Mouse (Mus musculus): ENCODE data around the gene Fosl1.

The Fosl1 gene

DNA sequence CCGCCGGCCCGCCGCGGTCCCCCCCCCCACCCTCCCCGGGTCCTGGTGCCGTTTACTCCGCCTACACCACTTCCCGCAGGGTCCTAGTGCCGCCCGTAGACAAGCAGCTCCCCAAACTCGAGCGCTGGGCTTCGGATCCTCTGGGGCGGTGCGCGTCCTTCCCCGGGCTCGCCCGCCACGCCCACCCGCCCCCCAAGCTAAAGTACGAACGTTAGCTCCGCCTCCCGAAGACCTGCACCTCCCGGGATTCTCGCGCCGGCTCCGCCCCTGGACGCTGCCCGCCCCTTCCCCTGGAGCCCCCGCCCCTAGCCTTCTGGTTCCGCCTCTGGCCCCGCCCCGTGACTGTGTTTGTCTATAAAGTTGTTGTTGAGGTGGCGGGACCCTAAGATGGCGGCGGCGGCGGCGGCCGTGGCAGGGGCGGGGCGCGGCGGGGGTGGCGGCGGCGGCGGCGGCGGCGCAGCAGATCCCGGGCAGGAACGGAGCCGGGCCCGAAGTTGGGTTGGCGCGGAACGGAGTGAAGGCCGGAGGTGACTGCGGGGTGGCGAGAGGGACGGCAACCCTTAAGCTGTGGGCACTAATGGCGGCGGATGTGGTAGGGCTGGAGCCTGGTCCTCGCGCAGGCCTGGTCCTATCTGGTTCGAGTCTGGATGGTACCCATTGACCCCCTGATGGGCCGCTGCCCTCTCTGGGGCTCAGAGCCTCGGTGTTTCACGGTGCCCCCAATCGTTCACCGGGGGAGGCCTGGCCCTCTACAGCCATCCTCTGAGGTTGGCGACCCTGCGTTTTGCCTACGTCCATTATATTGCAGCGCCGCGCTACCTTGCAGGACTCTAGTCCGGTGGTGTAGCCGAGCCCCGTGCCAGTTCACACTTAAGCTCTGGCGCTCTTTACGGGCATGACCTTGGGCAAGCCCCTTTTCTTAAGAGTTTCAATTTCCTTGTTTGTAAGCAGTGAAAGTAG lies 22.3 kb upstream of the Fosl1 start, which contains the start of the genes Drap1 and AI837181:
TSS of gene Drap1 (minus strand) at position 198 of the 960 bp plus-strand sequence.
TSS of gene AI837181 (plus strand) at position 363 of the 960 bp plus-strand sequence.
- DNase-seq, result peak; percentile 95

DNA sequence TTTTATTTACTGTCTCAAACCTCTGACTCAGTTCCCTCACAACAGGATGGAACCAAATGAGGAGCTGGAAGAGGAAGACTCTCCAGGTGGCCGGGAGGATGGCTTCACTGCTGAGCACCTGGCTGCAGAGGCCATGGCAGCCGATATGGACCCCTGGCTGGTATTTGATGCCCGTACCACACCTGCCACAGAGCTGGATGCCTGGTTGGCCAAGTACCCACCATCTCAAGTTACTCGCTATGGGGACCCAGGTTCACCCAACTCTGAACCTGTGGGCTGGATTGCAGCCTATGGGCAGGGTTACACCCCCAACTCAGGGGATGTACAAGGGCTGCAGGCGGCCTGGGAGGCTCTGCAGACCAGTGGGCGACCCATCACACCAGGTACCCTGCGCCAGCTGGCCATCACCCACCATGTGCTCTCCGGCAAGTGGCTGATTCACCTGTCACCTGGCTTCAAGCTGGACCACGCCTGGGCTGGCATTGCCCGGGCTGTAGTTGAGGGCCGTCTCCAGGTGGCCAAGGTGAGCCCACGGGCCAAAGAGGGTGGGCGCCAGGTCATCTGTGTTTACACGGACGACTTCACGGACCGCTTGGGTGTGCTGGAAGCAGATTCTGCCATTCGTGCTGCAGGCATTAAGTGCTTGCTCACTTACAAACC lies 21.3 kb upstream of the Fosl1 start:
- peak; percentile 35 for DNase-seq

DNA sequence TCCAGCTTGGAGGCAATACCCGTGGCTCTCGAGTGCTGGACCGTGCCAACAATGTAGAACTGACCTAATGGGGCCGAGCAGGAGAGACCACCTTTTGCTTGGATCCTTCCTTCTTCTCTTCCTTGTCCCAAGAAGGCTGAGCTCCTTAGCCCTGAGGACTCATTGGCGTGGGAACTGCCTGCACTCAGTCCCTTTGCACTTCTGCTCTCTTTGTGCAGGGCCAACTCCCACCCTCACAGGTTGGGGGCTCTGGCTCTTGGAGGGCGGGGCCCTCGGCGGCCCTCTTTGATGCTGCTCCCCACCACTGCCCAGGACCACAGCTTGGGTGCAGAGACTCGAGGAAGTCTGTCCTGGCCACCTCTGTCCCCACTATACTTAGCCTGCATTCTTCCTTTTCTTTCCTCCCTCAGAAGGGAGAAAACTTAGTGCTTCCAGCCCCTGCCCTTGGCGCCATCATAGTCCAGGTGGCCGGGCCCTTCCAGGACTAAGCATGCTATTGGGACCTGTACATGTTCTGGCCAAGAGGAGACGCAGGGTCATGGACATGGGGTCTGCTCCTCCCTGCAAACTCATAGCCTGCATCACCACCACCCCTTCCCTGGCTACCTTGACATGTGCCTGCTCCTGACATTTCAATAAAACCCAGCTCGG lies 20.6 kb upstream of the Fosl1 start:
- DNase-seq, result no peak

DNA sequence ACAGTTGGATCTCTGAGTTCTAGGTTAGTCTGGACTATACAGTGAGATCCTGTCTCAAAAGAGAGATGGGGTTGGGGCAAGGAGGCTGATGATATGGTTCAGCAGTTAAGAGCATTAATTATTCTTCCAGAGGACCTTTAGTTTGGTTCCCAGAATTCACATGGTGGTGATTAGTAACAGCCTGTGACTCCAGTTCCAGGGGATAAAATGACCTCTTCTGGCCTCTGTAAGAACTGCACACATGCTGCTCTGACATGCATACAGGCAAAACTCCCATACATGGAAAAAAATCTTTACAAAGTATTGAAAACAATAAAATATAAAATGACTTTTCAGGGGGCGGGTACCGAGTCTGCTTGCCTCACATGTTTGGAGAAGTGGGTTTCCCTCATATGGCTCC lies 19.3 kb upstream of the Fosl1 start:
- DNase-seq, result no peak

DNA sequence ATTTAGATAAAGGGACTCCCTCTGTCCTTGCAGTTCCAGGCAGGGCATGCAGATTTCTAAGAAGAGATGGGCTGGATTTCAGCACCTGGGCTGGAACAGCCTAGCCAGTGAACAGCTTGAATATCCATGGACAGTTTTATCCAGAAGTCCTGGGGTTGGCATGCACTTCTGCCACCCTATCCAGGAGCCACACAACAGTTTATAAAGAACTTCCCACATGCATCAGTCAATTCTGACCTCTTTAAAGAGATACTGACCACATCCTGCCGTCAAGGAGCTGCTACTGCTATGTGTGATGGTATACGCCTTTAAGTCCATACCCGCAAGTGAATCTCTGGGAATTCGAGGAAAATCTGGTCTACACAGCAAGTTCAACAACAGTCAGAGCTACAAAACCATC lies 18.1 kb upstream of the Fosl1 start:
- no peak for DNase-seq

GRCm38 (mm10) chr19:5429806-5430205 lies 17.5 kb upstream of the Fosl1 start:
- no peak for DNase-seq

DNA sequence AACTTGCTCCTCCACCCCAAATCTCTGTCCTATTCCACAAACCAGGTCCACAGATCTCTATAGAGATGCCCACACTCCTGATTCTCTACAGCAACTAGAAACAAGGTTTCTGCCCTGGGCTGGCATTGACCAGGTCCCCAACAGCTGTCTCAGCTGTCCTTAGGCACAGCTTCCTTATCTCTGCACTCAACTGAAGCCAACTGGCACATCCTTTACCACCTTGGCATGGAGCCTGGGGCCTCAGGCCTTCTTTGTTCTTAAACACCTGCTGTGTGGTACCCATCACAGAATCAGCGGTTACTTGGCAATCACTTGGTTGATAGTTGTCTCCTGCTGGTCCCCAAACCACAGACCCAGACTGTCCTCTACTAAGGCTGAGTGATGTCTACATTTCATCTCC lies 16.9 kb upstream of the Fosl1 start:
- DNase-seq, result no peak

DNA sequence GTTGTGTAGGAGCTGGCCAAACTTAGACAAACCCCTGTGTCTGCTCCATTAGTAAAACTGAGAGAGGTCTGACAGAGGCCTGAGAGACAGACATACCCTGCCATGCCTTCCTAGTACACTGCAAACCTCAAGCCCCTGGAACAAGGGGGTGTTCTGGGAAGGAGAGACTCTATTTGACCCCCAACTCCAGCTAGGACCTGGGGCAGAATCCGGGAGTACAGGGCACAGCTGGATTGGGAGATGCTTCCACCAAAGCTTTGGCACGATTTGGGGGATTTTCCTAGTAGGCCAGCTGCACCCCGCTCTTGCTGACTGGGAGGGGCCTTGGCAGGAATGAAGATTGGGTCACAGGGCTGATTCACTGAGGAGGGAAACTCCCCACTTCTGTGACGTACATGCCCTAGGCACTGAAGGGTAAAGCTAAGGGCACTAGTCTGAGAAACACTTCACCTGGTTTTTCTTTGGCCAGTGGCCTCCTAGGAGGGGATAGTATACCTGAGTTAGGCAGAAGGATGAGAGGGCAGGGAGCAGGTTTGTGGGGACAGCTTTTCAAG lies 15.4 kb upstream of the Fosl1 start:
- no peak for DNase-seq

GRCm38 (mm10) chr19:5432992-5433852 lies 14.1 kb upstream of the Fosl1 start:
- no peak for DNase-seq

DNA sequence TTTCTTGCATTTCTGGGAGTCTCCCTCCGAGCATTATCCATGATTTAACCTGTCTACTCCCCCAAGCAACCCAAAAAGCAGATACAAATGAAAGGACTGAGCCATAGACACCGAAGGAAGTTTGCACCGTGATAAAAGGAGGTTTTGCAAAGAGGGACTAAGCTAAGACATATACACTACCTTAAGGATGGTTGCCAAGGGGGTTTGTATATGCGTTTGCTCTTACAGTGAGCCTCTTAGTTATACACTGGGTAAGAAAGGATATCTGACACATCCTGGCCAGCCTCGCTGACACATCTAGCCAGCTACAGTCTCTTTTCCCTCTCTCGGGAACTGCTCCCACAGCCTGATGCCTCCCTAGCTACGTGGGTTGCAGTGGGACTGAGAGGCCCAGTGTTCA lies 13.4 kb upstream of the Fosl1 start:
- no peak for DNase-seq

- DNase-seq, result no peak
These were observed 2.9 kb upstream of the Fosl1 start for GRCm38 (mm10) chr19:5444371-5444908.

DNA sequence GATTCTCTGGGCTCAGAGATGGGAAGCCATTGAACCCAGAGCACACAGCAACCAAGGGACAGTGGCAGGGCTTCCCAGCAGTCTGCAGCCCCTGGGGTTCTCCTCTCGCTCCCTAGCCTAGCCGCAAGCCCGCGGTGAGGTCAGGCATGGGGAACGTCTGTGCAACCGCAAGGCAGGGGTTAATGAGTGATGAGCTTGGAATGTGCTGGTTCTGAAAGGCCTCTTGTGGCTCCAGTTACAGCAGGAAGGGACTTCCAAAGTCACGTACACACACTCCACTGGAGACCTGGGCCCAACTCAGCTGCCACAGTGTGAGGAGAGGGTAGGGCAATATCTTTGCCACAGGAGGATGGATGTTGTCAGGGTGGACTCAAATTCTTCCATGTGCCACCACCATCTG lies 2.4 kb upstream of the Fosl1 start:
- DNase-seq, result no peak

DNA sequence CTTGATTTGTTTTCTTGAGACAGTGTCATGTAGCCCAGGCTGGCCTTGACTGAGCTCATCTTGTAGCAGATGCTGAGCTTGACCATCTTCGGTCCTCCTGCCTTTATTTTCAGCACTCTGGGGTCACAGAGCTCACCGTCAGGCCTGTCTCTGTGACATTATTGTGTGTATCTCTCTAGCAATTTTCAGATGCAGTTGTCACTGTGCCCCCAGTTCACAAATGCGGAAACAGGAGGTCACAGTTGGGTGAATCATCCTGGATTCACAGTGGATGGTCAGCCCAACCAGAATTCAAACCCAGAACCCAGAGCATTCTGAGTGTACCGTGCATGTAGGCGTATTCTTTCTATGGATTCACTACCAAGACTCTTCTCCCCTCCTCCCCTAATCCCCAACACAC lies 1.6 kb upstream of the Fosl1 start:
- no peak for DNase-seq

DNA sequence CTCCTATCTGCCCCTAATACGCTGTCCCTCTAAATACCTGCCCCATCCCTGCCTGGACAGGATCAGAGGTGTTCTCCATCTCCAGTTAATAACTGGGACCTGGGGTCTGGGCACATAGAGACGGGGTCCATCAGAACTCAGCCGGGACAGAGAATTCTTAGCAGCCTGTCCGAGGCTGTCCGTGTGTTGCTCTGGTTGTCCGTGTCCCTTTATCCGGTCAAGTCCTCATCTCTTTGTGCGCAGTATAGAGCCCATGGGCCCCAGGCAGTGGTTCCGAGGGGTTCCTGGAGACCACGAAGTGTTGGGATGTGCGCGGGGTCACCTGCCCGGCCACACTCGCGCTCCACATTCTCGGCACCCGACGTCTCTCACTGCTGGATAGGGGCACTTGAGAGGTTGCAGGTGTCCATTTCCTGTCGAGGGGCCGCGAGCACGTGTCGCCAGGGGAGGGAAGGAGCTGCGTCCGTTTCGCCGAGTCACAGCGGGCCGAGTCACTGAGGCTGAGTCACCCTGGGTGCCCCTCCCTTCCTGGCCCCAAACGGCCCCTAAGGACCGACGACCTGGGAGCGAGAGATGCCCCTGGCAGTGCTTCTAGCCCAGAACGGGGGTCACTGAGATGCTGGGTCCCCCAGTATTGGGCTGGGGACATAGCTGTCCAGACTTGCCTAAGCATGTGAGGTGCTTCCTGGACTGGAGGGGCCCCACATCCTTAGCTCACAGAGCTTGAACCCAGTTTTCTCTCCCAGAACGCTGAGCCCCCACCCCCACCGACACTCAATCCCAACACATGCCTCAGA lies 1.2 kb downstream of the Fosl1 start:
- no peak for DNase-seq

- no peak for DNase-seq
These were observed 2.3 kb downstream of the Fosl1 start for GRCm38 (mm10) chr19:5449673-5450072.

GRCm38 (mm10) chr19:5451766-5452165 lies 4.4 kb downstream of the Fosl1 start:
- DNase-seq, result no peak

- DNase-seq, result no peak
These were observed 7.7 kb downstream of the Fosl1 start for GRCm38 (mm10) chr19:5455037-5455436.

- DNase-seq, result no peak
These were observed 8.2 kb downstream of the Fosl1 start for GRCm38 (mm10) chr19:5455568-5455967.

DNA sequence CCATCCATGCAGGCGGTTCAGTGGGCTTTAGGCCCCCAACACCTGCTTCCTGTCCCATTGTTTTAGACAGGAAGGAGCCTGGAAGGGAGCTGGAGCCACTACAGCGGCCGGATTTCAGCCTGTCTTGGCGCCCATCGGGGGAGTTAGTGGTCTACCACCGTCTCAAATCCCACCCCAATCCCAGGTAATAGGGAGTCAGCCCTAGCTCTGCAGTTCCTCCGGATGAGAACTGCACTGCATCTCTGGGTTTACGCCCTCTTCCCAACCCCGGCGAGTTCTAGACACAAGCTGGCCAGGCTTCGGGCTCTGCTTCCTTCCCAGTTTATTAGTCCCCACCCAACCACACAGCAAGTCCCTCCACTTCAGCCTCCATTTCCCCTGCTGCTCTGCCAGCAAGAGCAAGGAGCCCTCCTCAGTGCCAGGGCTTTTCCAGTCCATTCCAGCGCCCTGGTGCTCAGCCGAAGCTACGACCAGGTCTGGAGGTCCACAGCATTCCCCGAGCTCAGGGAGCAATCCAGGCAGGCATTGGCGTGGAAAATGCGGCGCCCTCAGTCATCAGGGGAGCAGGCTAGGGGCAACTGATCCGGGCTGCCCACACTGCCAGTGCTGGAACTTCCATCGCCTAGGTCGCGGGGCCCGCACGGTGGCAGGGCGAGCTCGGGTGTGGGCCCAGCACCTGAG lies 9.0 kb downstream of the Fosl1 start:
- DNase-seq, result no peak
